Comparison of ENCODE assay signal across 24 mouse cellular contexts in the genomic region with DNA sequence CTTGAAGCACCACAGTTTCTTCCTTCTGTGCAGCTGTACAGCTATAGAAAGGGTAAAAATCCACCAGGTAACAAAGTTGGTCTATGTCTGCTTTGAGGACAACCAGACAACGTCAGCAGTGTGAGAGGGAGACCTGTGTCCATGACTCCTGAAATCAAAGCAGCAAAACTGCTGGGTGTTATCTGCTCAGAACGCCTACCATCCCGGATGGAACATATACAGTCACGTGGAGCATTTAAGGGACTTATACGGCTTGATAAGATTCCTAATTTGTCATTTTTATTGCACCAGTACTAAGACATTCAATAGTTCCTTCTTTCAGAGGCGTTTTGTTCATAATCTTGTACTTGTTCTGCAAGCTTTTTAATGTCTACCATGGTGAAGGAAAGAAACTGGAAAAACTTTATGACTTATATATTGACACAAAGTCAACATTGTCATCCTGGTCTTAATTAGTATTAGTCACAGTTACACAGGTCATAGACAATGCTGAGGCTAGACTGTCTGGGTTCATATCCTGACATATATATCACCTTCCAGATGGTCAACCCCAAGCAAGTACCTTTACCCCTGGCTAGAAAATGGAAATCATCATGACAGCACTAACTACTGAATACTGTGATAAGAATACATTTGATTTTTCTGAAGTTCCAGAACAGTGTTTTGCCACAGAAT.
"Had no signal": no experiment of that assay in that cellular context is flagged by ENCODE, and none has a peak within 500 bp of the region (broad histone marks: within the 10 kb centered on the region; RNA-seq: fewer than 3 reads in every experiment).

No protein-coding gene starts in this region.

- H3K9me3 ChIP-seq: heart, embryonic 13.5 days; heart, embryonic 15.5 days; limb, embryonic 13.5 days; limb, embryonic 15.5 days; liver, embryonic 12.5 days had no signal

- H3K36me3 ChIP-seq: heart, embryonic 13.5 days; heart, embryonic 15.5 days; limb, embryonic 13.5 days; limb, embryonic 15.5 days; liver, embryonic 12.5 days had no signal

- H3K4me2 ChIP-seq: heart, embryonic 11.5 days; heart, embryonic 13.5 days; heart, embryonic 15.5 days; hindbrain, embryonic 14.5 days; limb, embryonic 13.5 days; limb, embryonic 15.5 days; liver, embryonic 12.5 days had no signal

- H3K27me3 ChIP-seq: heart, embryonic 13.5 days; heart, embryonic 15.5 days; limb, embryonic 13.5 days; limb, embryonic 15.5 days; liver, embryonic 12.5 days had no signal

- H3K9ac ChIP-seq: heart, embryonic 13.5 days; heart, embryonic 15.5 days; hindbrain, embryonic 14.5 days; limb, embryonic 13.5 days; limb, embryonic 15.5 days; liver, embryonic 12.5 days had no signal

- H3K4me1 ChIP-seq: limb, embryonic 15.5 days had no signal

- DNase-seq: gastrocnemius, adult 2 months; gastrocnemius, postnatal 10 days; gastrocnemius, postnatal 36 days; heart, adult 11 months; heart, adult 2 months; heart, postnatal 14 days; heart, postnatal 36 days; kidney, adult 18-20 months; kidney, adult 8-10 months; kidney, postnatal 10 days; kidney, postnatal 25 days; kidney, postnatal 4 days; left cerebral cortex, postnatal 4 days had no signal

- ATAC-seq: forebrain, embryonic 16.5 days; hindbrain, embryonic 16.5 days; inflammation-experienced regulatory T-cells, adult 6 months; liver, embryonic 12.5 days had no signal

- H3K4me3 ChIP-seq: gastrocnemius, adult 2 months; heart, adult 2 months; heart, embryonic 13.5 days; heart, embryonic 15.5 days; layer of hippocampus, adult 2 months; limb, embryonic 13.5 days; limb, embryonic 15.5 days; liver, embryonic 12.5 days had no signal

- H3K27ac ChIP-seq: gastrocnemius, adult 2 months; heart, adult 2 months; heart, embryonic 13.5 days; heart, embryonic 15.5 days; hindbrain, embryonic 14.5 days; layer of hippocampus, adult 2 months; limb, embryonic 13.5 days; limb, embryonic 15.5 days; liver, embryonic 12.5 days had no signal
